Mouse (Mus musculus) limb, embryonic 12.5 days (tissue): ENCODE results near the gene Lmbrd1. TPM values are rescaled to one million over a fixed set of nuclear protein-coding genes. Genes with fewer than 3 reads are reported as not detected.

Experiments used
- ATAC-seq: fragments of 200-750 bp; cut with Nextera tagmentation; 2 replicates; pipeline ENCODE4 v1.8.0; 2017; ENCODE audit warnings: low read depth, moderate TSS enrichment; ENCODE audit not compliant: insufficient number of reproducible peaks, insufficient read depth, low FRiP score, low TSS enrichment
- H3K27ac ChIP-seq: fragments of 300-500 bp; sonication (generic); 2 replicates; pipeline ENCODE4 v1.5.1; 2016; ENCODE audit warnings: mild to moderate bottlenecking, moderate library complexity
- H3K27me3 ChIP-seq: fragments of 300-500 bp; sonication (generic); 2 replicates; pipeline ENCODE4 v1.6.1; 2016; ENCODE audit warnings: mild to moderate bottlenecking, moderate library complexity
- H3K36me3 ChIP-seq: fragments of 300-500 bp; sonication (generic); 2 replicates; pipeline ENCODE4 v1.6.1; 2016; ENCODE audit warnings: mild to moderate bottlenecking, moderate library complexity
- H3K4me1 ChIP-seq: fragments of 300-500 bp; sonication (generic); replicated peaks from 2 replicates; pipeline ENCODE4 v1.6.1; 2016
- H3K4me2 ChIP-seq: fragments of 300-500 bp; sonication (generic); 2 replicates; pipeline ENCODE4 v1.6.1; 2016; ENCODE audit warnings: mild to moderate bottlenecking, moderate library complexity
- H3K4me3 ChIP-seq: fragments of 300-500 bp; sonication (generic); replicated peaks from 2 replicates; pipeline ENCODE4 v1.5.1; 2016; ENCODE audit warnings: mild to moderate bottlenecking
- H3K9ac ChIP-seq: fragments of 300-500 bp; sonication (generic); replicated peaks from 2 replicates; pipeline ENCODE4 v1.6.1; 2016; ENCODE audit warnings: mild to moderate bottlenecking, moderate library complexity
- H3K9me3 ChIP-seq: fragments of 300-500 bp; sonication (generic); 2 replicates; pipeline ENCODE4 v1.6.1; 2016; ENCODE audit warnings: mild to moderate bottlenecking, moderate library complexity
- WGBS: fragments of 180-500 bp; shearing (Covaris S2); methylation state at CpG from one replicate; pipeline ENCODE4 v1.1.7; 2016; 5-methylcytosine and 5-hydroxymethylcytosine counted together
- polyA plus RNA-seq: library from polyadenylated mRNA; unstranded; fragments of >200 nt; fragmentation: Nextera tagmentation; extraction: Ambion mirVana; gene quantifications from 2 replicates; pipeline ENCODE4 v1.2.1, GENCODE M21; 2016

Lmbrd1 gene
- polyA plus RNA-seq, 1 experiment from 2014 or later, result 25.2 TPM

DNA sequence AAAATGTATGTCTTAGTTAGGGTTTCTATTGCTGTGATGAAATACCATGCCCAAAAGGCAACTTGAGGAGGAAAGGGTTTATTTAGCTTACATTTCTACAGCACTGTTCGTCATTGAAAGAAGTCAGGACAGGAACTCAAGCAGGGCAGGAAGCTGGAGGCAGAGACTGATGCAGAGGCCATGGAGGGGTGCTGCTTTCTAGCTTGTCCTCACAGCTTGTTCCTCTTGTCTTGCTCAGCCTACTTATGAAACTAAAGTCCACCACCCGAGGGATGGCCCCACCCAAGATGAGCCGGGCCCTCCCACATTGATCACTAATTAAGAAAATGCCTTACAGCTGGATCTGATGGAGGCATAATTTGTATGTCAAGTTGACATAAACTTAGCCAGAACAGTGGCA lies 3.5 kb downstream of the Lmbrd1 start:
- Histone ChIP-seq H3K4me2 (no peak overlapping the region), H3K27me3 (no peaks in the 10 kb centered on the region), H3K4me3 (no peak overlapping the region), H3K9me3 (no peaks in the 10 kb centered on the region), H3K27ac (no peak overlapping the region), H3K36me3 (peaks cover 11% of the 10 kb centered on the region; the same call in 1 of the 2 replicates), H3K9ac (no peak overlapping the region), H3K4me1 (0 out of 2 replicates have a peak, but pooled peaks cover 6% of the 10 kb centered on the region)
- 85% methylated on average over 3 of the region's 3 CpGs for WGBS
- no peak for ATAC-seq

DNA sequence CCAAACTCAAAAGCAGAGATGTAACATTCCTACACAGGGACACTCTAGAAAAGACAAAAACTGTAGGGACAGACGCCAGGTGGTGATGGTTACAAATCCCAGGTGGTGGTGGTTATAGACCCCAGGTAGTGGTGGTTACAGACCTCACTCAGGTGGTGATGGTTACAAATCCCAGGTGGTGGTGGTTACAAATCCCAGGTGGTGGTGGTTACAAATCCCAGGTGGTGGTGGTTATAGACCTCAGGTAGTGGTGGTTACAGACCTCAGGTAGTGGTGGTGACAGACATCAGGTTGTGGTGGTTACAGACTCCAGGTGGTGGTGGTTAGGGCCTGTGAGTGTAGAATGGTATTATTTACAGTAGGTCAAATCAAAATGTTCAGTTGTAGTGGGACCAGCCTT lies 5.5 kb downstream of the Lmbrd1 start:
- H3K27ac ChIP-seq, result no peak overlapping the region
- H3K4me1 ChIP-seq, result 0 out of 2 replicates have a peak, but pooled peaks cover 6% of the 10 kb centered on the region
- no peak overlapping the region for H3K9ac ChIP-seq
- H3K9me3 ChIP-seq, result no peaks in the 10 kb centered on the region
- no peak overlapping the region for H3K4me3 ChIP-seq
- H3K36me3 ChIP-seq, result peaks cover 21% of the 10 kb centered on the region
- no peaks in the 10 kb centered on the region for H3K27me3 ChIP-seq
- ATAC-seq, result peak; percentile 100
- 79% methylated on average over 1 of the region's 1 CpGs for WGBS
- H3K4me2 ChIP-seq, result no peak overlapping the region

DNA sequence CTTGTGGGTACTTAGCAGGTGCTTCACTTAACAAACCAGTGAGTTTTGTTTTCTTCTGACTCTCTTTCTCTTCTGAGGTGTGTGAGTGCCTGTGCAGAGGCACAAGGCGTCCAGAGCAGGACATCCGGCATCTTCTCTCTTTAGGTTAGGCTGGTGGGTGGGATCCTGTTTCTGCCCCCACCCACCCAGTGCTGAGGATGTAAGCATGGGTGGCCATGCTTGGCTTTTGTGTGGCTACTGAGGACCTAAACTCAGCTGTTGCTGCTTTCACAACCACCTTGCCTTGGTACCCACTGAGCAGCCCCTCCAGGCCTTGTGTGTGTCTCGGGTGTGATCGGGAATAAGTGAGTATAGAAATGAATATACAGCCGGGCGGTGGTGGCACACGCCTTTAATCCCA lies 7.2 kb downstream of the Lmbrd1 start:
- WGBS, result 93% methylated on average over 7 of the region's 7 CpGs
- Histone ChIP-seq H3K9ac (no peak overlapping the region), H3K27ac (no peak overlapping the region), H3K36me3 (peaks cover 21% of the 10 kb centered on the region), H3K27me3 (no peaks in the 10 kb centered on the region), H3K4me3 (no peak overlapping the region), H3K4me2 (no peak overlapping the region), H3K4me1 (no peaks in the 10 kb centered on the region), H3K9me3 (no peaks in the 10 kb centered on the region)
- no peak for ATAC-seq

DNA sequence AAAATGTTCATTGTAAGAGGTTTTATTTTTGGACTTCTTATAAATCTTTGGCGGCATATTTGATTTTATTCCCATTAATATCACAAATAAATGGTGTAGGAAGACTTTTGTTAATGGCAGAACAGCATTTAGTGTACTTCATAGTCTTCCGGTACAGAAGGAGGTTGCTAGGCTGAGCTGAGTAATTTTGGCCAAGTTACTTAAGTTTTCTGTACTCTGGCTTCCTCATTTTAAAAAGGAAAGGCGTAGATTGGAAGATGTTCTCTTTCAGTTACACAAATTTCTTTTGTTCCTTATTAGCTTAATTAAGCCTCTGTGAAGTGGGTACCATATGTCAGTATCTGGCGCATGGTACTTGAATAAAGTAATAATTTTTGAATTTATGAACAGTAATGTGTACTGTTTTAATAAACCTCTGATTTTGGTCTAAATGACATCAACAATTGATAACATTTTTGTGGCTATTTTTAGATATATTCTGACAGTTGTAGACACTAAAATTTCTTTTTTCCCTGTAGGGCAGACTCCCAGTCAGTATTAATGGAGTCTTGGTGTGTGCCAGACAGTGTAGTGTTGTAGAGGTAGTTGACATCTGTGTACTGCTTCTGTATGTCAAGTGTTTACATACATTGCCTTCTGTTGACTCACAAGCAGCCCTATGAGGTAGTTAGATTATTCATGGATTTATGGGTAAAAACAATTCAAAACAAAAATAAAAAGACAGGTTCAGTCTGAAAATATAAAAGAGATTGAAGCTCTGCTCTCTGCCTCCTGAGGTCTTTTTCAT lies 8.0 kb downstream of the Lmbrd1 start:
- no peak overlapping the region for H3K4me3 ChIP-seq
- H3K9me3 ChIP-seq, result no peaks in the 10 kb centered on the region
- no peak overlapping the region for H3K4me2 ChIP-seq
- no peak overlapping the region for H3K27ac ChIP-seq
- no peaks in the 10 kb centered on the region for H3K4me1 ChIP-seq
- H3K27me3 ChIP-seq, result no peaks in the 10 kb centered on the region
- peaks cover 21% of the 10 kb centered on the region for H3K36me3 ChIP-seq
- no peak overlapping the region for H3K9ac ChIP-seq
- WGBS, result 92% methylated on average over 4 of the region's 4 CpGs
- no peak for ATAC-seq

DNA sequence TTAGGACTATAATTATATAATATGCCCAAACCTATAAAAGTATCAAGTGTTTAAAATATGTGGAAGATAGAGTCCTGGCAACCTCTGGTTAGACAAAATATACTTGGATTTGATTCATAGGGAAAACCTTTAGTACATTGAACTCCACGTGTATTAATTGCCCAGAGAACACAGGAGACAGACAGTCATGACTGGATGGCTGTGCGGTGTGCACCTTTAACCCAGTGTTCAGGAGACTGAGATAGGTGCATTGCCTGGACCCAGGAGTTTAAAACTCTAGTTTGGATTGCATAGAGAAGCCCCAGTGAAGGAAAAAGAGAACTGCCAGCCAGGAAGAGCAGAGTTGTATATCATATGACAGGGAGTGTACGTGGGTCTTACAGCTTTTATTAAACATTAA lies 19.2 kb downstream of the Lmbrd1 start:
- Histone ChIP-seq H3K4me2 (no peak overlapping the region), H3K9ac (no peak overlapping the region), H3K27ac (no peak overlapping the region), H3K4me1 (peaks cover 9% of the 10 kb centered on the region), H3K4me3 (no peak overlapping the region), H3K27me3 (no peaks in the 10 kb centered on the region), H3K36me3 (peaks cover 13% of the 10 kb centered on the region; the same call in 1 of the 2 replicates), H3K9me3 (no peaks in the 10 kb centered on the region)
- ATAC-seq, result no peak
- 84% methylated on average over 3 of the region's 3 CpGs for WGBS

DNA sequence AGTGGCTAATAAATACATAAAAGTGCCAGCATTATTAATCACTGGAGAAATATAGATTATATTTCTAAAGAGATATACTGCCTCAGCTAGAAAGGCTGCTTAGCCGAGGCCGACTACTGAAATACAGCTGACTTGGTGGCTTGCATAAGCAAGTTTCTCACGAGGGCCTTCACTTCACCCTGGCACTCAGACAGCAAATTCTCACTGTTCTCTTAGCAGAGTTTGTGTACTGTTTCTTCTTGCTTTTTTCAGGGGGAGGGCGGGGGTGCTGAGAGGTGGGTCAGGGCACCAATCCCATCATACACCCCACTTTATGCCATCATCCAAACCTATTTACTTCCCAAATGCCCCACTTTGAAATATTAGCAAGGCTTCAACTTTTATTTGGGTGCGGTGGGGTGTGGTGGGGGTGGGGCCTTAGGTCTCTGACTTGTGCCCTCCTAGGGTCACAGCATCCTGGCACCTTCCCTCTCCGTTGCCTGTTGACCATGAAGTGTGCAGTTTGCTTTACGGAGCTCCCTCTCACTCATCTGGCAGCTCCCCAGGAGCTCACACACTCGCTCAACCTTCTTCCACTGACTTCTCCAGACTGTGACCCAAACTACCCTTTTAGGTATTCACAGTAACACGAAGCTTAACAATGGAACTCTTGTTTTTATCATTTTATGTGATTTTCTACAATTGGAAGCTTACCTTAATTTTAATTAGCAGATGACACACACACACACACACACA lies 19.9 kb downstream of the Lmbrd1 start:
- WGBS, result 63% methylated on average over 9 of the region's 9 CpGs
- no peak overlapping the region for H3K27ac ChIP-seq
- H3K4me2 ChIP-seq, result no peak overlapping the region

DNA sequence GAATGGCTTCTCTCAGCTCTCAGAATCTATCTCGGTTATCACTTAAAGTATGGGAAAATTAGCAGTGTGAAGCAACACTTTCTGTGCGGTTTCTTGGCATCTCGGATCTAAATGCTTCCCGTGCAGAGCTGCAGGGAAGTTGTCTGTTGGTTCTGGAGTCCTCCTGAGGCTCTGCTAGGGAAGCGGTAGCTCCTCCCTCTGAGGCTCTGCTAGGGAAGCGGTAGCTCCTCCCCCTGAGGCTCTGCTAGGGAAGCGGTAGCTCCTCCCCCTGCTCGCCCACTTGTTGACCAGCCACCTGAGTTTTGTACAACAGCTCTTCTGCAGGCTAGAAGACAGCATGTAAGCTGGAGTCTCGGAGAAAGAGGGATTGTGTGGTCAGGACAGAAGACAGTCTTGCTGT lies 20.9 kb downstream of the Lmbrd1 start:
- Histone ChIP-seq H3K27me3 (no peaks in the 10 kb centered on the region), H3K4me2 (no peak overlapping the region), H3K4me3 (no peak overlapping the region), H3K9me3 (no peaks in the 10 kb centered on the region), H3K9ac (no peak overlapping the region), H3K27ac (no peak overlapping the region), H3K4me1 (peaks cover 9% of the 10 kb centered on the region), H3K36me3 (peaks cover 5% of the 10 kb centered on the region; the same call in 1 of the 2 replicates)
- ATAC-seq, result peak; percentile 65; the same call in 1 of the 2 replicates
- 26% methylated on average over 9 of the region's 9 CpGs for WGBS

More for the DNA sequence above, 19.9 kb downstream of the Lmbrd1 start:
- peaks cover 9% of the 10 kb centered on the region for H3K4me1 ChIP-seq
- ATAC-seq, result no peak
- no peak overlapping the region for H3K9ac ChIP-seq
- no peaks in the 10 kb centered on the region for H3K27me3 ChIP-seq
- no peak overlapping the region for H3K4me3 ChIP-seq
- peaks cover 7% of the 10 kb centered on the region; the same call in 1 of the 2 replicates for H3K36me3 ChIP-seq
- no peaks in the 10 kb centered on the region for H3K9me3 ChIP-seq

DNA sequence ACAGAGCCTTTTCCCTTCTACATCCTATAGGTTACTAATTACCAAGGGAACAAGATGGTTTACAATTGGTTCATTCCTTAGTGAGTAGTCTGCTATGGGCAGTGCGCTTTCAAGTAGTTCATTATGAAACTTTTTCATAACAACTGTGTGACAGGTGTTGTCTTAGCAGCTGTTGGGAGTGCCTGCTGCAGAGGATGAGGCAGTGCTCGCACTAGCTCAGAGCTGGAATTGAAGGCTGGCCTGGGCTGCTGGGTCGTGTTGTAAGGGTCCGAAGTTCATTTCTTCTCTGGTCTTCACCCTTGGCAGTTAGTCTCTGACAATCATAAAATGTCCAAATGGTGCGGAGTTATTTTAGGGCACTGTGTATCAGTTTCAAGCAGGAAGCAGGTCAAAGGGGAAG lies 21.8 kb downstream of the Lmbrd1 start:
- no peaks in the 10 kb centered on the region for H3K27me3 ChIP-seq
- H3K27ac ChIP-seq, result no peak overlapping the region
- peaks cover 9% of the 10 kb centered on the region for H3K4me1 ChIP-seq
- no peak overlapping the region for H3K4me3 ChIP-seq
- no peak for ATAC-seq
- WGBS, result 87% methylated on average over 5 of the region's 5 CpGs
- no peaks in the 10 kb centered on the region for H3K9me3 ChIP-seq
- H3K9ac ChIP-seq, result no peak overlapping the region
- no peak overlapping the region for H3K4me2 ChIP-seq
- H3K36me3 ChIP-seq, result peaks cover 5% of the 10 kb centered on the region; the same call in 1 of the 2 replicates

DNA sequence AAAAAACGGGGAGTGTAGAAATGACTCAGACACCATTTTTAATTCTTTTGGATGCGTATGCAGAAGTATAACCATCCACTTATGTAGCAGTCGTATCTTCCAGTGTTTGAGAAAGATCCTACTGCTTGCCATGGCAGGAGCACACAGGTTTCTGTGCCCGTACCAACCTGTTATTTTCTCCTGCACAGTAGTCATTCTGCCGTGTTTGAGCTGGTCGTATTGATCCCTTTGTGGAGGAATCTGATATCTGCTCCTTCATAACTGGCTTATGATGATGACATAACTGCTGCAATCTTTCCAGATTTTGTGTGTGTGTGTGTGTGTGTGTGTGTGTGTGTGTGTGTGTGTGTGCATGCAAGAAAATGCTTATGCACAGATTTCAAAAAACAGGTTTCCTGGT lies 25.4 kb downstream of the Lmbrd1 start:
- Histone ChIP-seq H3K36me3 (no peaks in the 10 kb centered on the region), H3K4me1 (peaks cover 4% of the 10 kb centered on the region), H3K4me3 (no peak overlapping the region), H3K4me2 (no peak overlapping the region), H3K27ac (no peak overlapping the region), H3K9ac (no peak overlapping the region), H3K27me3 (no peaks in the 10 kb centered on the region), H3K9me3 (no peaks in the 10 kb centered on the region)
- no peak for ATAC-seq
- 82% methylated on average over 6 of the region's 6 CpGs for WGBS

DNA sequence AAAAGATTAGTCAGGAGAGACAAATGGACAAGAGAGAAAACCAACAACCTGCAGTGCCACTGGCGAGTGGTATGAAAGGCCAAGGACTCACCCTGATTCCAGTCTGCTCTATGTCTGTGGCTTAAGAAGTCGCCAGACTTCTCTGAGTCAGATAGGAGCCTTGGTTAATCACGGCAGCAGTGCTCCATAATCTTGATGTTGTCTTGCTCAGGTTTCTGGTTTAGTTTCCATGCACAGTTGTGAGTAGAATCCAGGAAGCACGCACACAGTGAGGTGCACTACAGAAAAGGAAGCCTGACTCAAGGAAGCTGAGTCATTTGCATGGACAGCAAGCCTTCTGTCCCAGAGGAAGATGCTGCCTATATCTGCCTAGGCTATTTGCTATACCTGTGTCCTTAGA lies 37.9 kb downstream of the Lmbrd1 start:
- over 99% methylated on average over 4 of the region's 4 CpGs for WGBS
- peaks cover 31% of the 10 kb centered on the region for H3K36me3 ChIP-seq

DNA sequence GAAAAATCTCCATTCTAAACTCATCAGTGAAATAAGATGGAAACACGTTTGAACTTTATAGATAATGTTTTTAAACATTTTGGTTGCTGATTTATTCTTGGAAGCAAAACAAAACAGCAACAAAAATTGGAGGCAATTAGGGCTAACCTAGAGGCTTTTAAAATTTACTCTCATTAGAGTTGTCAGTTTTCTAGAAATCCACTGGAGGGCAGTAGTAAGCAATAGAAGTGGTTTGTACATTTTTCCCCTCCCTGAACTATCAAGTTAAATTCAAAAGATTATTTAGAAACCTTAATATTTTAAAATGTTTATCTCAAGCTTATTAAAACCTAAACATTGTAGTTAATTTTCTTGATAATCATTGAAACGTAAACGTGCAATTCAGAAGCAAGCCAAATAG lies 41.2 kb downstream of the Lmbrd1 start:
- H3K4me1 ChIP-seq, result no peaks in the 10 kb centered on the region
- H3K36me3 ChIP-seq, result peaks cover 31% of the 10 kb centered on the region
- no peak overlapping the region for H3K4me3 ChIP-seq
- ATAC-seq, result no peak
- 64% methylated on average over 3 of the region's 3 CpGs for WGBS
- peaks cover 4% of the 10 kb centered on the region for H3K9me3 ChIP-seq
- no peaks in the 10 kb centered on the region for H3K27me3 ChIP-seq
- no peak overlapping the region for H3K9ac ChIP-seq
- no peak overlapping the region for H3K4me2 ChIP-seq
- no peak overlapping the region for H3K27ac ChIP-seq

More for the DNA sequence above, 37.9 kb downstream of the Lmbrd1 start:
- H3K4me3 ChIP-seq, result no peak overlapping the region
- peaks cover 4% of the 10 kb centered on the region for H3K9me3 ChIP-seq
- no peaks in the 10 kb centered on the region for H3K4me1 ChIP-seq
- ATAC-seq, result no peak
- H3K9ac ChIP-seq, result no peak overlapping the region
- H3K27ac ChIP-seq, result no peak overlapping the region
- no peak overlapping the region for H3K4me2 ChIP-seq
- H3K27me3 ChIP-seq, result no peaks in the 10 kb centered on the region
